22 mouse cellular contexts compared by ENCODE assay signal in the genomic region with DNA sequence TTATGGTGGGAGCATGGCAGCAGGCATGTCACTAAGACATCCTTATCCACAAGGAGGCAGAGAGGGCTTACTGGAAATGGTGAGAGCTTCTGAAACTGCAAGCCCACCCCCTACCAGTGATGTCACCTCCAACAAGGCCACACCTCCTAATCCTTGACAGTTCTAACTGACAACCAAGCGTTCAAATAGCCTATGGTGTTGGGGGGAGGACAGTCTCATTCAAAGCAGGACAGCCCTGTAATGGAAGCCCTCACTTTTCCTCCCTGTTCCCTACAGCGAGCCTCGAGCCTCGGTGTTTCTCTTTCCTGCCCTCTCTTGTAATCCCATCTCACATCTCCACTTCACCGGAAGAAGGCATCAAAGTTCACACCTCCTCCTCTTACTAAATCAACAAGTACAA.
DNase-seq lines count a peak whose midpoint lies in the region; ATAC-seq lines count a peak whose summit lies in the region.
"Had no signal": no experiment of that assay in that cellular context is flagged by ENCODE, and none has a peak within 500 bp of the region (broad histone marks: within the 10 kb centered on the region; RNA-seq: fewer than 3 reads in every experiment).

No protein-coding gene starts in this region.

- DNase-seq in embryo, embryonic 10 days (ENCODE audit: low spot score), result peak; percentile 4
- DNase-seq in embryo, embryonic 9.5 days (ENCODE audit: extremely low spot score), result no peak
- DNase-seq in kidney, adult 11 months, result no peak
- DNase-seq in midbrain, embryonic 11.5 days (ENCODE audit: low spot score, missing footprints), result peak; percentile 65
- DNase-seq in midbrain, embryonic 10.5 days (ENCODE audit: low spot score), result no peak
- no peak for DNase-seq in cerebellum, adult 11 months
- DNase-seq: adrenal gland, adult 2 months; adrenal gland, postnatal 25 days; B cell, adult 2 months; cerebellum, adult 2 months; cerebellum, postnatal 10 days; gastrocnemius, adult 2 months; gastrocnemius, postnatal 25 days had no signal

- WGBS in kidney, embryonic 15.5 days, result 15% methylated on average over 5 of the region's 5 CpGs
- WGBS in midbrain, embryonic 11.5 days, result 64% methylated on average over 5 of the region's 5 CpGs
- 70% methylated on average over 5 of the region's 5 CpGs for WGBS in midbrain, embryonic 10.5 days

- H3K4me2 ChIP-seq in kidney, embryonic 15.5 days, result no peak overlapping the region
- no peak overlapping the region for H3K4me2 ChIP-seq in midbrain, embryonic 11.5 days
- H3K4me2 ChIP-seq: heart, embryonic 15.5 days; hindbrain, embryonic 14.5 days; intestine, embryonic 15.5 days had no signal

- no peak overlapping the region for H3K4me3 ChIP-seq in kidney, embryonic 15.5 days (replicated peaks)
- no peak overlapping the region for H3K4me3 ChIP-seq in midbrain, embryonic 11.5 days (ENCODE audit: low read depth, low read length)
- no peak overlapping the region for H3K4me3 ChIP-seq in midbrain, embryonic 10.5 days
- H3K4me3 ChIP-seq: embryonic facial prominence, embryonic 10.5 days; gastrocnemius, adult 2 months; heart, embryonic 10.5 days; heart, embryonic 15.5 days; hindbrain, embryonic 10.5 days; intestine, embryonic 15.5 days had no signal

- no peaks in the 10 kb centered on the region for H3K9me3 ChIP-seq in kidney, embryonic 15.5 days (replicated peaks)
- no peaks in the 10 kb centered on the region for H3K9me3 ChIP-seq in midbrain, embryonic 11.5 days (ENCODE audit: control insufficient read depth, low read length)
- no peaks in the 10 kb centered on the region for H3K9me3 ChIP-seq in midbrain, embryonic 10.5 days (replicated peaks)
- H3K9me3 ChIP-seq: embryonic facial prominence, embryonic 10.5 days; heart, embryonic 10.5 days; heart, embryonic 15.5 days; hindbrain, embryonic 10.5 days; intestine, embryonic 15.5 days had no signal

- ATAC-seq in kidney, embryonic 15.5 days (replicated peaks; ENCODE audit: low FRiP score), result peak; percentile 69
- no peak for ATAC-seq in midbrain, embryonic 11.5 days (ENCODE audit: low FRiP score)
- ATAC-seq: CD4-positive, CD25-positive, alpha-beta regulatory T cell, adult 4 months; forebrain, embryonic 14.5 days; intestine, embryonic 15.5 days had no signal

- peaks cover 10% of the 10 kb centered on the region; the same call in 1 of the 2 replicates for H3K4me1 ChIP-seq in kidney, embryonic 15.5 days
- H3K4me1 ChIP-seq in midbrain, embryonic 11.5 days (ENCODE audit: control insufficient read depth, insufficient read depth, low read length), result peaks cover 9% of the 10 kb centered on the region
- H3K4me1 ChIP-seq in midbrain, embryonic 10.5 days, result peaks cover 16% of the 10 kb centered on the region
- H3K4me1 ChIP-seq: intestine, embryonic 15.5 days had no signal

- H3K9ac ChIP-seq in kidney, embryonic 15.5 days, result no peak overlapping the region
- H3K9ac ChIP-seq in midbrain, embryonic 11.5 days (ENCODE audit: low read length), result no peak overlapping the region
- H3K9ac ChIP-seq: heart, embryonic 15.5 days; hindbrain, embryonic 14.5 days; intestine, embryonic 15.5 days had no signal

- no peaks in the 10 kb centered on the region for H3K27me3 ChIP-seq in kidney, embryonic 15.5 days
- no peaks in the 10 kb centered on the region for H3K27me3 ChIP-seq in midbrain, embryonic 11.5 days (ENCODE audit: control insufficient read depth, insufficient read depth, low read length)
- H3K27me3 ChIP-seq in midbrain, embryonic 10.5 days (ENCODE audit: low read depth, poor library complexity, severe bottlenecking), result no peaks in the 10 kb centered on the region
- H3K27me3 ChIP-seq: heart, embryonic 15.5 days; intestine, embryonic 15.5 days had no signal

- H3K27ac ChIP-seq in kidney, embryonic 15.5 days, result no peak overlapping the region
- no peak overlapping the region for H3K27ac ChIP-seq in midbrain, embryonic 11.5 days (ENCODE audit: low read depth, low read length)
- no peak overlapping the region for H3K27ac ChIP-seq in midbrain, embryonic 10.5 days (replicated peaks)
- H3K27ac ChIP-seq: embryonic facial prominence, embryonic 10.5 days; heart, embryonic 10.5 days; heart, embryonic 15.5 days; hindbrain, embryonic 10.5 days; hindbrain, embryonic 14.5 days; intestine, embryonic 15.5 days had no signal

- H3K36me3 ChIP-seq in kidney, embryonic 15.5 days, result no peaks in the 10 kb centered on the region
- no peaks in the 10 kb centered on the region for H3K36me3 ChIP-seq in midbrain, embryonic 11.5 days (ENCODE audit: control insufficient read depth, insufficient read depth, low read length)
- H3K36me3 ChIP-seq in midbrain, embryonic 10.5 days, result no peaks in the 10 kb centered on the region
- H3K36me3 ChIP-seq: embryonic facial prominence, embryonic 10.5 days; heart, embryonic 10.5 days; heart, embryonic 15.5 days; hindbrain, embryonic 10.5 days; intestine, embryonic 15.5 days had no signal

Comparison
In these comparisons a context has a peak if more than half of its experiments do, and no peak if none do; other contexts are left out.
1. DNase-seq: peak in embryo, embryonic 10 days (single experiment) and midbrain, embryonic 11.5 days (single experiment); none in embryo, embryonic 9.5 days (single experiment), kidney, adult 11 months (single experiment), midbrain, embryonic 10.5 days (single experiment) and cerebellum, adult 11 months (single experiment).